Mouse (Mus musculus): ENCODE results near the gene Als2cl. TPM values are rescaled to one million over a fixed set of nuclear protein-coding genes. Genes with fewer than 3 reads are reported as not detected.

The Als2cl gene
- polyA plus RNA-seq, 1 experiment from 2014 or later: 2.2 TPM

GRCm38 (mm10) chr9:110933850-110934437, 54.3 kb downstream of the Als2cl start:
- peak; percentile 73 for ATAC-seq (ENCODE audit: low FRiP score, low read depth)
- Histone ChIP-seq H3K9ac (no peak overlapping the region), H3K4me3 (no peak overlapping the region), H3K27me3 (no peaks in the 10 kb centered on the region), H3K36me3 (no peaks in the 10 kb centered on the region), H3K9me3 (no peaks in the 10 kb centered on the region), H3K4me1 (replicated peaks) (peaks cover 16% of the 10 kb centered on the region), H3K4me2 (no peak overlapping the region), H3K27ac (replicated peaks) (peak overlapping the region; percentile 51)
- WGBS: 42% methylated on average over 12 of the region's 12 CpGs

- H3K4me3 ChIP-seq: no peak overlapping the region
- H3K9me3 ChIP-seq: no peaks in the 10 kb centered on the region
- peaks cover 16% of the 10 kb centered on the region for H3K4me1 ChIP-seq (replicated peaks)
- ATAC-seq (ENCODE audit: low FRiP score, low read depth): no peak
- no peak overlapping the region for H3K27ac ChIP-seq (replicated peaks)
- 76% methylated on average over 7 of the region's 7 CpGs for WGBS
- H3K4me2 ChIP-seq: no peak overlapping the region
- no peaks in the 10 kb centered on the region for H3K36me3 ChIP-seq
- H3K27me3 ChIP-seq: no peaks in the 10 kb centered on the region
- H3K9ac ChIP-seq: no peak overlapping the region
Observed at GRCm38 (mm10) chr9:110935941-110936340, 56.3 kb downstream of the Als2cl start.

- 74% methylated on average over 12 of the region's 12 CpGs for WGBS
Observed at GRCm38 (mm10) chr9:110937506-110938490, 58.1 kb downstream of the Als2cl start.

GRCm38 (mm10) chr9:110944265-110944664, 64.6 kb downstream of the Als2cl start:
- H3K4me2 ChIP-seq: no peak overlapping the region
- no peak overlapping the region for H3K4me3 ChIP-seq
- no peak overlapping the region for H3K9ac ChIP-seq
- H3K4me1 ChIP-seq (replicated peaks): peaks cover 13% of the 10 kb centered on the region; the same call in 1 of the 2 replicates
- WGBS: 35% methylated on average over 13 of the region's 13 CpGs
- no peak overlapping the region for H3K27ac ChIP-seq (replicated peaks)
- H3K36me3 ChIP-seq: no peaks in the 10 kb centered on the region
- H3K9me3 ChIP-seq: no peaks in the 10 kb centered on the region
- ATAC-seq (ENCODE audit: low FRiP score, low read depth): no peak; the same call in 1 of the 2 replicates
- peaks cover 22% of the 10 kb centered on the region for H3K27me3 ChIP-seq

More at GRCm38 (mm10) chr9:110937506-110938490, 58.1 kb downstream of the Als2cl start:
- Histone ChIP-seq H3K4me1 (replicated peaks) (peaks cover 13% of the 10 kb centered on the region), H3K27me3 (no peaks in the 10 kb centered on the region), H3K4me3 (no peak overlapping the region), H3K9ac (no peak overlapping the region), H3K4me2 (no peak overlapping the region), H3K27ac (replicated peaks) (no peak overlapping the region), H3K36me3 (no peaks in the 10 kb centered on the region), H3K9me3 (no peaks in the 10 kb centered on the region)
- ATAC-seq (ENCODE audit: low FRiP score, low read depth): no peak

- peaks cover 13% of the 10 kb centered on the region; the same call in 1 of the 2 replicates for H3K4me1 ChIP-seq (replicated peaks)
- no peaks in the 10 kb centered on the region for H3K9me3 ChIP-seq
- H3K36me3 ChIP-seq: no peaks in the 10 kb centered on the region
- no peak overlapping the region for H3K27ac ChIP-seq (replicated peaks)
- 15% methylated on average over 18 of the region's 18 CpGs for WGBS
- H3K4me2 ChIP-seq: peak overlapping the region; percentile 43
- no peak for ATAC-seq (ENCODE audit: low FRiP score, low read depth)
- no peak overlapping the region for H3K4me3 ChIP-seq
- no peak overlapping the region for H3K9ac ChIP-seq
- H3K27me3 ChIP-seq: peaks cover 22% of the 10 kb centered on the region
Observed at GRCm38 (mm10) chr9:110945343-110945742, 65.7 kb downstream of the Als2cl start.

- H3K4me2 ChIP-seq: peak within 1 kb of the TSS; percentile 43
- H3K4me3 ChIP-seq: no peak within 1 kb of the TSS
Observed at GRCm38 (mm10) chr9:110945926-110946325, 66.3 kb downstream of the Als2cl start, which contains the start of gene Tdgf1. Gene Tdgf1, minus strand, starts transcription at chr9:110946158.

GRCm38 (mm10) chr9:110946548-110947044, 66.9 kb downstream of the Als2cl start:
- no peak for ATAC-seq (ENCODE audit: low FRiP score, low read depth)
- H3K4me3 ChIP-seq: no peak overlapping the region
- WGBS: 15% methylated on average over 20 of the region's 20 CpGs
- no peak overlapping the region for H3K4me2 ChIP-seq
- no peak overlapping the region for H3K9ac ChIP-seq
- no peak overlapping the region for H3K27ac ChIP-seq (replicated peaks)
- H3K36me3 ChIP-seq: no peaks in the 10 kb centered on the region
- peaks cover 13% of the 10 kb centered on the region; the same call in 1 of the 2 replicates for H3K4me1 ChIP-seq (replicated peaks)
- H3K9me3 ChIP-seq: no peaks in the 10 kb centered on the region
- peaks cover 22% of the 10 kb centered on the region for H3K27me3 ChIP-seq

More at GRCm38 (mm10) chr9:110945926-110946325, 66.3 kb downstream of the Als2cl start, which contains the start of gene Tdgf1:
- Histone ChIP-seq H3K36me3 (no peaks in the 10 kb centered on the region), H3K27ac (replicated peaks) (no peak within 1 kb of the TSS), H3K9me3 (no peaks in the 10 kb centered on the region), H3K4me1 (replicated peaks) (peaks cover 13% of the 10 kb centered on the region; the same call in 1 of the 2 replicates), H3K9ac (no peak within 1 kb of the TSS), H3K27me3 (peaks cover 22% of the 10 kb centered on the region)
- no peak for ATAC-seq (ENCODE audit: low FRiP score, low read depth)
- 13% methylated on average over 11 of the region's 11 CpGs for WGBS

- no peaks in the 10 kb centered on the region for H3K36me3 ChIP-seq
- peaks cover 13% of the 10 kb centered on the region; the same call in 1 of the 2 replicates for H3K4me1 ChIP-seq (replicated peaks)
- peaks cover 22% of the 10 kb centered on the region for H3K27me3 ChIP-seq
- no peaks in the 10 kb centered on the region for H3K9me3 ChIP-seq
- no peak overlapping the region for H3K4me2 ChIP-seq
- 11% methylated on average over 6 of the region's 6 CpGs for WGBS
- H3K4me3 ChIP-seq: no peak overlapping the region
- H3K27ac ChIP-seq (replicated peaks): no peak overlapping the region
- no peak overlapping the region for H3K9ac ChIP-seq
- no peak for ATAC-seq (ENCODE audit: low FRiP score, low read depth)
Observed at GRCm38 (mm10) chr9:110947261-110947661, 67.6 kb downstream of the Als2cl start.

- H3K27me3 ChIP-seq: peaks cover 22% of the 10 kb centered on the region
- no peaks in the 10 kb centered on the region for H3K36me3 ChIP-seq
- ATAC-seq (ENCODE audit: low FRiP score, low read depth): no peak
- no peak overlapping the region for H3K9ac ChIP-seq
- no peaks in the 10 kb centered on the region for H3K9me3 ChIP-seq
- 40% methylated on average over 6 of the region's 6 CpGs for WGBS
- peaks cover 16% of the 10 kb centered on the region for H3K4me1 ChIP-seq (replicated peaks)
- H3K27ac ChIP-seq (replicated peaks): no peak overlapping the region
- no peak overlapping the region for H3K4me3 ChIP-seq
- H3K4me2 ChIP-seq: no peak overlapping the region
Observed at GRCm38 (mm10) chr9:110947900-110948299, 68.2 kb downstream of the Als2cl start.

GRCm38 (mm10) chr9:110948813-110949310, 69.2 kb downstream of the Als2cl start:
- peaks cover 18% of the 10 kb centered on the region for H3K4me1 ChIP-seq (replicated peaks)
- no peak overlapping the region for H3K27ac ChIP-seq (replicated peaks)
- no peak overlapping the region for H3K4me2 ChIP-seq
- 64% methylated on average over 8 of the region's 8 CpGs for WGBS
- no peak overlapping the region for H3K4me3 ChIP-seq
- H3K9me3 ChIP-seq: no peaks in the 10 kb centered on the region
- peaks cover 22% of the 10 kb centered on the region for H3K27me3 ChIP-seq
- no peaks in the 10 kb centered on the region for H3K36me3 ChIP-seq
- no peak for ATAC-seq (ENCODE audit: low FRiP score, low read depth)
- H3K9ac ChIP-seq: no peak overlapping the region

GRCm38 (mm10) chr9:110950109-110950508, 70.4 kb downstream of the Als2cl start:
- Histone ChIP-seq H3K27me3 (peaks cover 13% of the 10 kb centered on the region), H3K9me3 (no peaks in the 10 kb centered on the region), H3K27ac (replicated peaks) (no peak overlapping the region), H3K9ac (no peak overlapping the region), H3K4me1 (replicated peaks) (peaks cover 17% of the 10 kb centered on the region), H3K4me2 (no peak overlapping the region), H3K36me3 (no peaks in the 10 kb centered on the region), H3K4me3 (no peak overlapping the region)
- ATAC-seq (ENCODE audit: low FRiP score, low read depth): no peak
- WGBS: 94% methylated on average over 3 of the region's 3 CpGs

Measured in hindbrain, embryonic 15.5 days (tissue).